Mouse (Mus musculus): ENCODE measurements around the gene Ankrd36.

Gene Ankrd36

GRCm38 (mm10) chr11:5737137-5737536 is 167.7 kb downstream of the Ankrd36 start:
- DNase-seq (ENCODE audit: extremely low spot score) = no peak

All from embryo, embryonic 9.5 days (tissue).